14 mouse cellular contexts compared by ENCODE assay signal in the genomic region with DNA sequence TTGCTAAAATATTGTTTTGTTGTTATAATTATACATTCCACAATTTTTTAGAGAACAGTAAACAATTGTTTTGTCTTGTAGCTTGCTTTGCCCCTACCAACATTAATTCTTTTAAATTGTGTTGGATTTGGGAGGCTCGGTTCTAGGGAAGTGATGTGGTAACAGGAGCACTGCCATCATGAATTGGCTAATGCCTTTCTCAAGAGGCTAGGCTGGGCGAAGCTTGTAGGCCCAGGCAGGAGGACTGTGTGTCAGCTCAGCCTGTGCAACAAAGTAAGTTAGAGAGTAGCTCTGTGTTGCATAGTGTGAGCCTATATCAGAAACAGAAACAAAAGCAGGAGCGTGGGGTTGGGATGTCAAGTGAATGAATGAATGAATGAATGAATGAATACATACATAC.
"Had no signal": no experiment of that assay in that cellular context is flagged by ENCODE, and none has a peak within 500 bp of the region (broad histone marks: within the 10 kb centered on the region; RNA-seq: fewer than 3 reads in every experiment).

No protein-coding gene starts in this region.

- H3K36me3 ChIP-seq: liver, embryonic 15.5 days; midbrain, embryonic 10.5 days; midbrain, embryonic 12.5 days; neural tube, embryonic 12.5 days had no signal

- H3K27me3 ChIP-seq: liver, embryonic 15.5 days; midbrain, embryonic 12.5 days; neural tube, embryonic 12.5 days had no signal

- H3K9me3 ChIP-seq: liver, embryonic 15.5 days; midbrain, embryonic 10.5 days; midbrain, embryonic 12.5 days; neural tube, embryonic 12.5 days had no signal

- H3K4me3 ChIP-seq: liver, embryonic 15.5 days; midbrain, embryonic 10.5 days; midbrain, embryonic 12.5 days; neural tube, embryonic 12.5 days had no signal

- H3K4me1 ChIP-seq: midbrain, embryonic 10.5 days; midbrain, embryonic 12.5 days; neural tube, embryonic 12.5 days had no signal

- H3K9ac ChIP-seq: liver, embryonic 15.5 days; lung, embryonic 14.5 days; midbrain, embryonic 12.5 days; neural tube, embryonic 12.5 days had no signal

- DNase-seq: lung, adult 18-20 months; lung, embryonic 14.5 days; lung, postnatal 10 days; lung, postnatal 4 days; midbrain, embryonic 14.5 days; right cerebral cortex, postnatal 14 days; spleen, adult 18-20 months; thymus, adult 18-20 months; thymus, postnatal 14 days; thymus, postnatal 36 days had no signal

- H3K27ac ChIP-seq: liver, embryonic 15.5 days; midbrain, embryonic 10.5 days; midbrain, embryonic 12.5 days; neural tube, embryonic 12.5 days had no signal

- H3K4me2 ChIP-seq: liver, embryonic 15.5 days; lung, embryonic 14.5 days; midbrain, embryonic 12.5 days; neural tube, embryonic 12.5 days had no signal
